Comparison of ENCODE assay signal across 34 mouse cellular contexts in genomic region chr17:46452683-46453082, GRCm38 (mm10). TPM values are rescaled to one million over a fixed set of nuclear protein-coding genes. Genes with fewer than 3 reads are reported as not detected.
DNase-seq lines count a peak whose midpoint lies in the region; ATAC-seq and TF ChIP-seq lines count a peak whose summit lies in the region.
"Had no signal": no experiment of that assay in that cellular context is flagged by ENCODE, and none has a peak within 500 bp of the region (broad histone marks: within the 10 kb centered on the region; RNA-seq: fewer than 3 reads in every experiment).

No protein-coding gene starts in this region.

- peaks cover 45% of the 10 kb centered on the region for H3K27me3 ChIP-seq in kidney, embryonic 14.5 days (ENCODE audit: control insufficient read depth, insufficient read depth, low read length)
- H3K27me3 ChIP-seq in midbrain, embryonic 10.5 days (ENCODE audit: low read depth, poor library complexity, severe bottlenecking) = peaks cover 61% of the 10 kb centered on the region
- no peaks in the 10 kb centered on the region for H3K27me3 ChIP-seq in midbrain, postnatal 0 days (ENCODE audit: insufficient read depth, low read length)
- H3K27me3 ChIP-seq in kidney, embryonic 16.5 days (ENCODE audit: insufficient read depth, low read length) = peaks cover 45% of the 10 kb centered on the region

- H3K4me1 ChIP-seq in kidney, embryonic 14.5 days (ENCODE audit: control insufficient read depth, insufficient read depth, low read length) = peaks cover 16% of the 10 kb centered on the region
- H3K4me1 ChIP-seq in midbrain, embryonic 10.5 days = peaks cover 45% of the 10 kb centered on the region
- peaks cover 13% of the 10 kb centered on the region; the same call in 1 of the 2 replicates for H3K4me1 ChIP-seq in midbrain, postnatal 0 days (ENCODE audit: insufficient read depth, low read length)
- H3K4me1 ChIP-seq in kidney, embryonic 16.5 days (ENCODE audit: insufficient read depth, low read length) = peaks cover 26% of the 10 kb centered on the region

- DNase-seq in kidney, adult 11 months = peak; percentile 76
- DNase-seq in midbrain, embryonic 10.5 days (ENCODE audit: low spot score) = no peak
- DNase-seq in midbrain, postnatal 0 days (ENCODE audit: low spot score) = no peak
- peak; percentile 56 to 73 for DNase-seq in kidney, adult 8-10 months
- DNase-seq in left cerebral cortex, postnatal 36 days (ENCODE audit: low spot score in 2 of 2) = no peak
- no peak for DNase-seq in thymus, postnatal 4 days
- DNase-seq: adrenal gland, postnatal 14 days; cerebellum, adult 11-12 months; cerebellum, postnatal 14 days; gastrocnemius, adult 2 months; heart, postnatal 14 days; left cerebral cortex, postnatal 4 days; right cerebral cortex, postnatal 14 days had no signal

- WGBS in kidney, embryonic 14.5 days = 27% methylated on average over 5 of the region's 5 CpGs
- WGBS in midbrain, embryonic 10.5 days = 32% methylated on average over 5 of the region's 5 CpGs
- WGBS in midbrain, postnatal 0 days = 39% methylated on average over 5 of the region's 5 CpGs
- 28% methylated on average over 5 of the region's 5 CpGs for WGBS in kidney, embryonic 16.5 days

- no peaks in the 10 kb centered on the region for H3K36me3 ChIP-seq in kidney, embryonic 14.5 days (ENCODE audit: control insufficient read depth, insufficient read depth, low read length)
- no peaks in the 10 kb centered on the region for H3K36me3 ChIP-seq in midbrain, embryonic 10.5 days
- peaks cover 4% of the 10 kb centered on the region; the same call in 1 of the 2 replicates for H3K36me3 ChIP-seq in midbrain, postnatal 0 days (ENCODE audit: insufficient read depth, low read length)
- H3K36me3 ChIP-seq in kidney, embryonic 16.5 days (ENCODE audit: insufficient read depth, low read length) = no peaks in the 10 kb centered on the region
- H3K36me3 ChIP-seq: liver, embryonic 15.5 days; lung, embryonic 15.5 days had no signal

- no peak overlapping the region for H3K9ac ChIP-seq in kidney, embryonic 14.5 days (ENCODE audit: low read depth, low read length)
- no peak overlapping the region for H3K9ac ChIP-seq in midbrain, postnatal 0 days (replicated peaks; ENCODE audit: low read length, poor library complexity, severe bottlenecking)
- no peak overlapping the region for H3K9ac ChIP-seq in kidney, embryonic 16.5 days (replicated peaks; ENCODE audit: low read length)
- H3K9ac ChIP-seq: liver, embryonic 15.5 days; lung, embryonic 15.5 days had no signal

- intact Hi-C loops in left cerebral cortex, postnatal 36 days (cut with DNase I) = no loop called here

- H3K27ac ChIP-seq in kidney, embryonic 14.5 days (ENCODE audit: low read depth, low read length) = no peak overlapping the region
- H3K27ac ChIP-seq in midbrain, embryonic 10.5 days (replicated peaks) = peak overlapping the region; percentile 81; the same call in 1 of the 2 replicates
- H3K27ac ChIP-seq in midbrain, postnatal 0 days (ENCODE audit: low read depth, low read length) = no peak overlapping the region
- H3K27ac ChIP-seq in kidney, embryonic 16.5 days (ENCODE audit: low read length) = no peak overlapping the region
- H3K27ac ChIP-seq: gastrocnemius, adult 2 months; hindbrain, postnatal 0 days; layer of hippocampus, adult 2 months; liver, embryonic 15.5 days; lung, embryonic 15.5 days had no signal

- H3K4me3 ChIP-seq in kidney, embryonic 14.5 days (ENCODE audit: low read length) = no peak overlapping the region
- H3K4me3 ChIP-seq in midbrain, embryonic 10.5 days = 0 out of 2 replicates have a peak overlapping the region, but pooled peaks have one; percentile 2
- H3K4me3 ChIP-seq in midbrain, postnatal 0 days (ENCODE audit: low read depth, low read length) = no peak overlapping the region
- H3K4me3 ChIP-seq in kidney, embryonic 16.5 days (ENCODE audit: low read length) = no peak overlapping the region
- H3K4me3 ChIP-seq: erythroblast, embryonic 14.5 days; gastrocnemius, adult 2 months; layer of hippocampus, adult 2 months; liver, embryonic 15.5 days; lung, embryonic 15.5 days had no signal

- ATAC-seq in kidney, embryonic 14.5 days (ENCODE audit: low FRiP score, low TSS enrichment) = no peak
- no peak for ATAC-seq in midbrain, postnatal 0 days (ENCODE audit: low FRiP score)
- ATAC-seq in kidney, embryonic 16.5 days (ENCODE audit: low FRiP score, low TSS enrichment) = 0 out of 2 replicates have a peak, but pooled peaks have one; percentile 7
- ATAC-seq: CD4-positive, CD25-positive, alpha-beta regulatory T cell, adult 4 months; forebrain, embryonic 16.5 days; hindbrain, postnatal 0 days; intestine, embryonic 16.5 days had no signal

- no peak overlapping the region for H3K4me2 ChIP-seq in kidney, embryonic 14.5 days (replicated peaks; ENCODE audit: low read depth, low read length)
- H3K4me2 ChIP-seq in midbrain, postnatal 0 days (ENCODE audit: low read depth, low read length, poor library complexity, severe bottlenecking) = no peak overlapping the region
- no peak overlapping the region for H3K4me2 ChIP-seq in kidney, embryonic 16.5 days (replicated peaks; ENCODE audit: low read depth, low read length)
- H3K4me2 ChIP-seq: liver, embryonic 15.5 days; lung, embryonic 15.5 days; midbrain, embryonic 11.5 days had no signal

- H3K9me3 ChIP-seq in kidney, embryonic 14.5 days (ENCODE audit: control insufficient read depth, low read length) = no peaks in the 10 kb centered on the region
- no peaks in the 10 kb centered on the region for H3K9me3 ChIP-seq in midbrain, embryonic 10.5 days (replicated peaks)
- no peaks in the 10 kb centered on the region for H3K9me3 ChIP-seq in midbrain, postnatal 0 days (ENCODE audit: low read length)
- H3K9me3 ChIP-seq in kidney, embryonic 16.5 days (ENCODE audit: low read length) = no peaks in the 10 kb centered on the region
- H3K9me3 ChIP-seq: liver, embryonic 15.5 days; lung, embryonic 15.5 days had no signal

- no peak for TF ChIP-seq CTCF in midbrain, postnatal 0 days (IDR thresholded peaks at IDR 0.05)

RNA-seq across cellular contexts. Expression of gene Slc22a7, which starts 14.4 kb away (rescaled TPM):
- polyA plus RNA-seq in kidney, embryonic 14.5 days (2014; fragmentation: Nextera tagmentation; extraction: Ambion mirVana) = not detected in 2 replicates
- polyA plus RNA-seq in midbrain, embryonic 10.5 days (2016; fragmentation: Nextera tagmentation; extraction: Ambion mirVana) = not detected in 2 replicates
- 0.93 TPM in 1 of 2 replicates, not detected in the other for total RNA-seq in midbrain, postnatal 0 days (2014; rRNA removed)
- polyA plus RNA-seq in midbrain, postnatal 0 days (2015; fragmentation: Nextera tagmentation; extraction: Ambion mirVana) = 0.20 TPM in 1 of 2 replicates, not detected in the other
- 0.15 and 0.32 TPM in 2 replicates for polyA plus RNA-seq in kidney, embryonic 16.5 days (2015; fragmentation: Nextera tagmentation; extraction: Ambion mirVana)
- total RNA-seq in left cerebral cortex, postnatal 36 days (2021) = under 1 TPM in 1 of 2 experiments, not detected in 1; 0.20 TPM
- total RNA-seq: gastrocnemius, adult 2 months; heart, adult 8-10 months; heart, postnatal 14 days; hindbrain, postnatal 0 days; megakaryocyte progenitor cell, adult 5-6 weeks had no signal
- polyA plus RNA-seq: CD4-positive, CD25-positive, alpha-beta regulatory T cell, adult 4 months; embryonic facial prominence, embryonic 14.5 days; erythroblast, embryonic 14.5 days; forebrain, embryonic 11.5 days; forebrain, embryonic 16.5 days; heart, embryonic 14.5 days; hindbrain, embryonic 11.5 days; hindbrain, postnatal 0 days; intestine, embryonic 16.5 days; limb, embryonic 14.5 days; liver, embryonic 15.5 days; midbrain, embryonic 11.5 days; neural tube, embryonic 14.5 days; small intestine, adult 2 months; stomach, embryonic 14.5 days had no signal

RNA-seq across cellular contexts. Expression of gene Crip3, which starts 24.0 kb away (rescaled TPM):
- 0.38 and 0.60 TPM in 2 replicates for polyA plus RNA-seq in kidney, embryonic 14.5 days (2014; fragmentation: Nextera tagmentation; extraction: Ambion mirVana)
- polyA plus RNA-seq in midbrain, embryonic 10.5 days (2016; fragmentation: Nextera tagmentation; extraction: Ambion mirVana) = 0.72 and 0.85 TPM in 2 replicates
- 2.0 and 3.0 TPM in 2 replicates for total RNA-seq in midbrain, postnatal 0 days (2014; rRNA removed)
- polyA plus RNA-seq in midbrain, postnatal 0 days (2015; fragmentation: Nextera tagmentation; extraction: Ambion mirVana) = 1.5 and 2.1 TPM in 2 replicates
- polyA plus RNA-seq in kidney, embryonic 16.5 days (2015; fragmentation: Nextera tagmentation; extraction: Ambion mirVana) = 0.54 and 0.68 TPM in 2 replicates
- total RNA-seq in left cerebral cortex, postnatal 36 days (2021) = 1 to 10 TPM; 1.7 to 6.5 TPM
- total RNA-seq: megakaryocyte progenitor cell, adult 5-6 weeks had no signal
- polyA plus RNA-seq: CD4-positive, CD25-positive, alpha-beta regulatory T cell, adult 4 months; erythroblast, embryonic 14.5 days; liver, embryonic 15.5 days; small intestine, adult 2 months had no signal

RNA-seq across cellular contexts. Expression of gene Ttbk1, which starts 34.8 kb away (rescaled TPM):
- polyA plus RNA-seq in kidney, embryonic 14.5 days (2014; fragmentation: Nextera tagmentation; extraction: Ambion mirVana) = 0.04 and 0.11 TPM in 2 replicates
- 0.81 and 1.8 TPM in 2 replicates for polyA plus RNA-seq in midbrain, embryonic 10.5 days (2016; fragmentation: Nextera tagmentation; extraction: Ambion mirVana)
- total RNA-seq in midbrain, postnatal 0 days (2014; rRNA removed) = 46.8 and 50.1 TPM in 2 replicates
- 5.4 and 6.1 TPM in 2 replicates for polyA plus RNA-seq in midbrain, postnatal 0 days (2015; fragmentation: Nextera tagmentation; extraction: Ambion mirVana)
- polyA plus RNA-seq in kidney, embryonic 16.5 days (2015; fragmentation: Nextera tagmentation; extraction: Ambion mirVana) = 0.15 and 0.23 TPM in 2 replicates
- 100 to 1,000 TPM; 126 to 139 TPM for total RNA-seq in left cerebral cortex, postnatal 36 days (2021)

RNA-seq across cellular contexts. Expression of gene Dnph1, which starts 43.8 kb away (rescaled TPM):
- 67.9 and 71.2 TPM in 2 replicates for polyA plus RNA-seq in kidney, embryonic 14.5 days (2014; fragmentation: Nextera tagmentation; extraction: Ambion mirVana)
- polyA plus RNA-seq in midbrain, embryonic 10.5 days (2016; fragmentation: Nextera tagmentation; extraction: Ambion mirVana) = 85.2 and 98.4 TPM in 2 replicates
- 4.0 and 4.1 TPM in 2 replicates for total RNA-seq in midbrain, postnatal 0 days (2014; rRNA removed)
- polyA plus RNA-seq in midbrain, postnatal 0 days (2015; fragmentation: Nextera tagmentation; extraction: Ambion mirVana) = 10.2 and 10.4 TPM in 2 replicates
- polyA plus RNA-seq in kidney, embryonic 16.5 days (2015; fragmentation: Nextera tagmentation; extraction: Ambion mirVana) = 56.5 and 60.3 TPM in 2 replicates
- 1 to 10 TPM; 3.5 to 5.4 TPM for total RNA-seq in left cerebral cortex, postnatal 36 days (2021)

Comparison
In these comparisons a context has a peak if more than half of its experiments do, and no peak if none do; other contexts are left out.
1. DNase-seq: peak in kidney, adult 11 months (single experiment) and kidney, adult 8-10 months (2 of 2); none in midbrain, embryonic 10.5 days (single experiment), midbrain, postnatal 0 days (single experiment), left cerebral cortex, postnatal 36 days (0 of 2) and thymus, postnatal 4 days (single experiment).